Mouse (Mus musculus) erythroblast, adult 5-6 weeks (primary cell): ENCODE measurements around the gene Lnx2. TPM values are rescaled to one million over a fixed set of nuclear protein-coding genes. Genes with fewer than 3 reads are reported as not detected.
A peak's percentile ranks its signal among the peaks of the same experiment; 100 is the strongest.

Experiments
- ATAC-seq: replicated peaks from 2 replicates; pipeline ENCODE4 v1.8.0; 2016; ENCODE audit warnings: moderate number of reproducible peaks, mild to moderate bottlenecking, moderate TSS enrichment, inconsistent platforms; ENCODE audit not compliant: poor library complexity, low FRiP score, severe bottlenecking
- total RNA-seq, 2 experiments: library from RNA; stranded (forward) in 1 of 2; stranded (reverse) in 1 of 2; fragments of 150-400 nt in 1 of 2; fragments of 200-764, 138-1000 nt in 1 of 2; gene quantifications; 2 replicates each; pipeline versions ENCODE4 v1.2.3 to v1.2.4; 2015 to 2017; ENCODE audit warnings: low replicate concordance in 2 of 2

Gene Lnx2
- total RNA-seq, 2 experiments from 2014 or later, result 1.8 to 6.5 TPM

DNA sequence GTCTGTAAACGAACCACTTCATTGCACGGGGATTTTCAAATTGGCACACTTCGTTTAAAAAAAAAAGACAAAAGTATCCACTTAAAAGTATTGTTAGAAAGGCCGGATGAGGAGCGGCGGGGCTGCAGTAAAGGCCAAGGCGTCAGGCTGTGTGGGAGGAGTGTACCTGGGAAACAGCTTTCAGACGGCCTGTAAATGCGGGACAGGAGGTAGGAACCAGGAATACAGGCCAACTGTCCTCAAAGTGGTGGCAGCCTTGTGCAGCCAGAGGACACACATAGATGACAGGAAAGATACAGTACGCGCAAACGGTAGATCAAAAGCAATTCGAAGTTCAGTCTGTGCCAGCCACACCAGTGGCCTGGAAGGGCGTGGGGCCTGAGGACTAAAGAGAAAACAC lies 45.1 kb downstream of the Lnx2 start:
- ATAC-seq, result no peak

DNA sequence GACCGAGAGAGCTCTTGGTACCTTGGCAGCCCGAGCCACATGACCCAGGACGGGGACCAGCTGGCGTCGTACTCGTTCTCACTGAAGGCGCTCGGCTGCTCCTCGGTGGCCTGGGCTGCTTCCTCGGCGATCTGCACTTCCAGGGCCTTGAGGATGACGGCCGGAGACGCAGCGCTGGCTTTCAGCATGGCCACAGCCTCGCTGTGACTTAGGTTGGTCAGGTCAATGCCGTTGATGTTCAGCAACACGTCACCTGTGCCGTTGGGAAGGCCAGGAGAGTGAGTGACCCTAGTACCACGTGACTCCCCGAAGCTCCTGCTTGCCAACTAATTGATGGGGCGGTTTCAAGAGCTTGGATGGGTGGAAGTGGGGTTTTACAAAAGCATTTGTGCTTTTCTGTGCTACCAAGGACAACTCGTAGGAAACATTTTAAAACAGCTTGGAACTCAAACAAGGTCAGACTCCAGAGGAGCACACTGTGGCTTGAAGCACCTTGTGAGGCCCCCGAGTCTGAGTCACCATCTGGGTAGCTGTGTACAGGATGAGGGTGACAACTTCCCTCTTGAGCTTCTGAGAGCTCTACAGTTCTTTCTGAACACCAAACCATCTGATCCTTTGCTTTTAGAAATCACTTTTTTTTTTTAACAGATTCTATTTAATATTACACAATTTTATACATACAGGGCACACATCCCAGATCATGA lies 51.9 kb downstream of the Lnx2 start:
- ATAC-seq, result no peak

DNA sequence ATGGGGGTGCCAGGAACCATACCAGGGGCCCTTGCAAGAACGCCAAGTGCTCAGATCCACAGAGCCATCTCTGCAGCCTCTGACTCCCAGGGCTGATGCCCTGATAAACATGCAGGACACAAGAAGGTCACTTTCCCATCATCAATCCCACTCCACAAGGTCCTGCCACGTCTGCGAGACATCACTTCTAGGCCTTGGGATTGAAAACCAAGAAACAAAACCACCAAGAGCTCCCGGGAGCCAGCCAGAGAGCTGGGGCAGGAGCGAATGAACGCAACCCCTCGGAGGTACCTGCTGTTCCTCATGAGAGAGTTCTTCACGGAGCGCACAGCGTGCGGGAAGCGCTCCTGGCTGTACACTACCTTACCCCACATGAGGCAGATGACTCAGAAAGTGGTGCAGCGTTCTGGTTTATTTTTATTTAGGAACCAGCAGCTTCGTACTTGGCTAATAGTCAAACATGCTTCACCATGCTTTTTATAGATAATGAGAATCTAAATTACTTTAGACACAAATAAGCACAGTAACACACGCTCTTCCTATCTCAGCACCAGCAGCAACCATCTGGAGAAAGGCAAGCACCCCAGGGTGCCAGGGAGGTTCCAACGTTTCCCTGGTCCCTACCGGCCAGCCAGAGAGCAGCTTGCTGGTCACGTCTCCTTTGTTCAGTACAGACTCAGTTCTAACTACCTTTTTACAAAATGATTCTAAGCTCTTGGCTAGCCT lies 53.0 kb downstream of the Lnx2 start:
- ATAC-seq, result no peak

DNA sequence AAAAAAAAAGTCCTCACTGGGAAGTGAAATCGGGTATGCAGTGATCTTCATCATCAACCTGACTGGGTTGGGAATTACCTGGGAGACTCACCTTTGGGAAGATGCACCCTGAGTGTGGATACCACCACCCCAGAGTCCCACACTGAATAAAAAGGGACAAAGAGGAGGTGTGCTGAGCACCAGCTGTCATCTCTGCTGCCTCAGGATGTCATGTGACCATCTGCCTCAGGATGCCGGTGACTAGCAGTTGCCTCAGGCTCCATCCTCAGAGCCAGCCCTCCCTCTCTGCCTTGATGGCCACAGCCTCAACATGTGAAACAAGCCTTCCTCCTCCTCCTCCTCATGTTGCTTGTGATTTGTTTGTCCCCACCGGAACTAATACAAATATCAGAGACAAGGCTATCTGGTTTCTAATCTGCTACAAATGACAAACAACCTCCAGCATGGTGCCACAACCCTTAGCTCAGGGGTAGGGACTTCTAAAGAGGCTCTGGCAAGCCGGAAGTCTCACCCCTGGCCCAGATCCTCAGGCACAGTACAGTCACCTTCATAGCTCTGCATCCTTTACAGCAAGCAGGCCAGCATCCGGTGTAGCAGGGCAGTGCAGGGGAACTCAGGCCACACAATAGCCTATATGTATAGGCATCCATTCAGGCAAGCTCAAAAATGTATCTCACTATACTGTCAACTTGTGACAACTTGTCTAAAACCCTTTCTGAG lies 54.7 kb downstream of the Lnx2 start:
- no peak for ATAC-seq

DNA sequence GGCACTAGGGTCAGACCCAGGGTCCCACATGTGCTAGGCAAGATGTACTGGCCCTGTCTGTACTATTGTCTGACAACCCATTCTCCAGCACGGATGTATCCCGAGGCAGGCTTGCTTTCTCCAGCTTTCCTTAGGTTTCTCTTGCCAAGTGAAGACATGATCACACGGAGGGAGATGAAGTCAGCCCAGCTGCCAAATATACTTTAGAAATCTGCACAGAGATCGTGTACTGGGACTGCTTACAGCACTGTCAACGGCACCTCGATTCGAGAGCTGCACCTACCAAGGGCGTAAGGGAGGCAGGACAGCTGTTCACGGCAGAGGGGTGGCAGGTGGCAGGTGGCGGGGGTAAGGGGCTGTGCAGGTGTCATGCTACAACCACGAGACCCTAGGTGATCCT lies 55.8 kb downstream of the Lnx2 start:
- ATAC-seq, result no peak

DNA sequence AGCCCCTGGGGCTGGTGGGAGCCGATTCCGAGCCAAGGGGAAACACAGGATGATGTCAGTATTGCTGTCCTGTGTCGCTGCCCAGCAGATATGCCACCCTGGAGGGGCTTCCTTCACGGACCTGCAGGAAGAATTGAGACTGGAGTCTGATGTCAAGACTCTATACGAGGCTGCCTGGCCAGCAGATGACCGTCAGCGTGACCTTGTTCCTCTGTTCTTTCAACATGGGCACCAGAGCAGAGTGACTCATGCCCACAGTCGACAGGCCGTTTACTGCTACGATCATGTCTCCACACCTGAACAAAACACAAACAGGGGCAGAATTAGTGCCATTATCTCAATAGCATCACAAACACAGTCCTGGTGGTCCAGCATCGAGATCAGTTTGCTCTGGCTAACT lies 57.6 kb downstream of the Lnx2 start:
- no peak for ATAC-seq

DNA sequence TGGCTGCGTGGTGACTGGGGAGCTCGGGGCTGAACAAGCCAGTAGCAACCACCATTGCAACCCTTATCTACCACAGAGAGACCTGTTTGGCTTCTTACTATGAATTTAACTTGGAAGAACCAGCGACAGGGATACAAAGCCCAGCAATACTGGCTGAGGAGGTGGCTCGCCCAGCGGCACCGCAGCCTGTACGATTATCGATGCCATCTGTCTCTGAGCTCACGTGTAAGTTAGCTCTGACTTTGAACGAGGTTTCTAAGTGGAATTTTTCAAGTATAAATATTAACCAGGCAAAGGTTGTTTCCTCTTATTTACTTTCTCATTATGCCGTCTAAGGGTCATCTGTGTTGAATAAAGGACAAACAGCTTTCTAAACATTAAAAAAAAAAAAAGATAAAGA lies 58.9 kb downstream of the Lnx2 start:
- ATAC-seq, result no peak

DNA sequence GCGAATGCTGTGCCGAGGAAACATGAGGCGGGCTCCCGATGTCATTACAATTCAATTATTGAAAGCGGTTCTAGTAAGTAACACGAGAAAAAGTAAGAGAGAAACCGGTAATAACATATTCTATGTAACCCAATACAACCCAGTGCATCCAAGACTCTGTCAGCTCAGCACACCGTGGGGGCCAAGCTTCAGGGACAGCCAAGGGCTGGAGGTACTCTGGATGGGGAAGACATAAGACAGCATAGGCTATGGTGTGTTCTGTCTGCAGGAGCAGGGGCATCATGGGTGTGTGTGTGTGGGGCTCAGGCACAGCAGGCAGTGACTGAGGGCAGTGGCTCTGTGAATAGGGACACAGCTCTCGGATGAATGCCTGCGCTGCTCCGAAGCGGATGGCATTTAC lies 59.8 kb downstream of the Lnx2 start:
- no peak for ATAC-seq

DNA sequence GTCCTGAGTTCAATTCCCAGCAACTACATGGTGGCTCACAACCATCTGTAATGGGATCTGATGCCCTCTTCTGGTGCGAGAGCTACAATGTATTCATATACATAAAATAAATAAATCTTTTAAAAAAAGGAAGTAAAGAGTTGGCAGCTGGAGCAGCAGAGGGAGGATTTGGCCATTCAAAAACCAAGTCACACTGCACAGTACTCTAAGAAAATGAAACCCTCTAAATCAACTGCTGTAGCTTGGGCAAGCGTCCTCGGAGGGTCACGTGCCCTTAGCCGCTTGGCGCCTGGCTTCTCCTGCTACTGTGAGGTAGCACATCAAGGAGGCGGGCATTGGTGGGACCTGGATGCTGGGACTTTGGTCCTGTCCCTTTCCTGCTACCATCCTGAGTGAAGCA lies 61.2 kb downstream of the Lnx2 start:
- no peak for ATAC-seq

DNA sequence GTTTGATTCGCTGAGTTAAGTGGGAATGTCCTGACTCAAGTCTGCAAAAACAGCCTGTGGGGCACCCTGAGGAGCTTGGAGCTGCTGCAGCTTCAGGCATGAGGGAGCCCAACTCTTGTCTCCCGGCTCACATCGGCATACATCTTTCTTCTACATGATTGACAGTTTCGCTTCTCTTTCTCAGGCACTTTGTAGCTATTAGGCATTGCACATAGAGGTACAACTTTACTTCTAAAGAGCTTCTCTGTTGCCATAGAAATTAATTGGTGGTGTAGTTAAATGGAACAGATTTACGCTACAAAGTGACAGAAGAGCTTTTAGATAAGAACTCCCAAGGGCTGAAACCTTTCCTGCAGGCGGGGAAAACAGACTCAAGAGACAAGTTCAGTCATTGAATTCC lies 62.5 kb downstream of the Lnx2 start:
- no peak for ATAC-seq

DNA sequence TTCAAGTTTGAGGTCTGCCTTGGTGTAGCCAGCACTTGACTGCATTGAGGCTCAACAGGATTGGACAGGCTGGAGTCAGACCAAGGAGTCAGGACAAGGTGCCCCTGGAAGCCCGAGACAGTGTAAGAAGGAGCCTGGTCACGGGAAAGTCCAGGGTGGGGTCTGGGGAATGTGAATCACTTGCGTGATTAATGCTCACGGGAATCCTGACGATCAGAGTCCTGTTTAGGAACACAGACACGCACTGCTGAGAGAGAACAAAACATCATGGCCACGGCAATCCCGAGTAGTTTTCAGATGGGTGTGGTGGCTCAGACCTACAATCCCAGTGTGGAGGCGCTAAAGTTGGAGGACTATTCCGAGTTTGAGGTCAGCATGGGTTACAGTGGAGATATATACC lies 65.1 kb downstream of the Lnx2 start:
- ATAC-seq, result peak; percentile 43; the same call in 1 of the 2 replicates

DNA sequence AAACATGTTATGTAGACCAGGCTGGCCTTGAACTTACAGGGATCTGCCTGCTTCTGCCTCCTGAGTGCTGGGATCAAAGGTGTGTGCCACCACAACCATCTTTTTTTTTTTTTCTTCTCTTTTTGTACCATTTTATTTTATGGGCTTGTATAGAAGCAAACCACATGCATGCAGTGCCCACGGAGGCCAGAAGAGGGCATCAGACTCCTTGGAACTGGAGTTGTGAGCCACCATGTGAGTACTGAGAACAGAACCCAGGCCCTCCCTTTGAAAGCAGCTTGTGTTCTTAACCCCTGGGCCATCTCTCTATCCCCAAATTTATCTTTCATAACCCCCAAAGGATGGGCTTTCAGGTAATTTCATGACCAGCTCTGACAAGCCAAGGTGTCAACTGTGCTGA lies 73.1 kb downstream of the Lnx2 start:
- ATAC-seq, result no peak

DNA sequence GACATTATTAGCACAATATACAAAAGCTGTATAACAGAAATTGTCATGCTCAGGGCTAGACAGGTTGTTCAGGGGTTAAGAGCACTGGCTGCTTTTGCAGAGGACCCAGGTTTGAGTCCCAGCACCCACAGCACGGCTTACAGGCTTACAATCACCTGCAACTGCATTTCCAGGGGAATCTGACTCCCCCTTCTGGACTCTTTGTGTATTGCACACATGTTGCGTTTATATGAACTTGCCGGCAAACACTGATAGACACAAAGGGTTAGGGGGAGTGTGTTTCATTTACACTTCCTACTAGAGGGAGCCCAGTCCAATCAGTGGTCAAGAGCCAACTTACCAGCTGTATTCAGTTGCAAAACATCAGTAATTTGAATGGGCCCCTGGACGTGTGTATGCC lies 75.1 kb downstream of the Lnx2 start:
- no peak for ATAC-seq

DNA sequence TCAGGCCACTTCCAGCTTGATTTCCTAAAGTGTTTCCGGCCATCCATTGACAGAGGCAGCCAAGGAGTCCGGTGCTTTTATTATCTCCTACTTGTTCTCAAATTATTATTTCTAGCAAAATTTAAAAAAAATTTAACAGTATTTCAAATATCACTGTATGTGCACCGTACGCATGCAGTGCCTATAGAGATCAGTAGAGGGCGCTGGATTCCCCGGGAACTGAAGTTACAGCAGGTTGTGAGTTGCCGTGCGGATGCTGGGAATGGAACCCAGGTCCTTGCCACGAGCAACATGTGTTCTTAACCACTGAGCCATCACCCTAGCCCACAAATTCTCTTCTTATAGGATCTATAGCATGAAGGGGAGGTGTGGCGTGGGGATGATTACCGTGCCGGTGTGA lies 77.6 kb downstream of the Lnx2 start:
- no peak for ATAC-seq

DNA sequence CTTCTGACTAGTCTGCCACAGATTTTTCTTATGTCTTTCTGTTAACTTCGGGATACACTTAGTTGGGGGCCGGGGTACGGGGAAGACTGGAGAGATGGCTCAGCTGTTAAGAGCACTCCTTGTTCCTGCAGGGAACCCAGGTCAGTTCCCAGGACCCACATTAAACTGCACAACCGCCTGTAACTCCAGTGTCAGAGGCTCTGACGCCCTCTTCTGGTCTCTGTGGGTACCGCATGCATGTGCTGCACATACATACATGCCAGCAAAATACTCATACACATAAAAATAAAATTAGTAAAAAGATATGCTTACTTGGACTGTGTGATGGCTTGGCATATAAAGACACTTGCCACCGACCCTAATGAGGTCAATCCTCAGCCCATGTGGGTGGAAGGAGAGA lies 79.6 kb downstream of the Lnx2 start:
- ATAC-seq, result no peak

DNA sequence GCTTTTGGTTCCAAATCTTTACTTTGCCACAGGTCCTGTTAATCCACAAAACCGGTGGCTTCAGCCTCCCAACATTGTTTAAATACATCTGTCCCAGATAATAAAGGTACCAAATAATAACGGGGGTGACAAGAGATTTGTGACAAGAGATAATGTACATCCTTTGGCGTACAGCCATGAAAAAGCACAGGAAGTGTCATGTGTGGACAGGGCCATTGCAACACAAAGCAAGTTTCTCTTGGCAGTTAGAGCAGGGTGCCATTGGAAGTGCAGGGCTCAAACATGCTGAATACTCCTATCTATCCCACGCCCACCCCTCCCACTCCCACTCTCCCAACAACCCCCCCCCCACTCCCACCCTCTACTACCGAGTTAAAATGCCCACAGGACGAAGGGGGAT lies 81.4 kb downstream of the Lnx2 start:
- ATAC-seq, result no peak

DNA sequence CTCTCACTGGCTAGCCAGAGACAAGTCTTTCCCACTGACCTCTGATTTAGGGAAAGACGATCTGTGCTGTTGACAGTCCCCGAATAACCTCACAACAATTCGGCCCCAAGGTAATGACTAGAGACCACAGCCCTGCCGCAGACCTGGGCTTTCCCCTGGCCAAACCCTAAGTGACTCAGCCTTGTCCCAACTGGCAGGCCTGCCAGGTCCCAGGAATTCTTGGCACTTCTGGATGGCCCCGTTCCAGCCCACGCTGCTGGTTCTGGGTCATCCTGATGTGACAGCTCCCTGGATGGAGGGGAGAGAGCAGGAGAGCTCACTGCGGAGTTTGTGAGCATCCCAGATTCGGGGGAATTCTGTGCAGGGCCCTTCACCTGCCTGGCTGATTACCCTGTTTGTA lies 82.9 kb downstream of the Lnx2 start:
- no peak for ATAC-seq

DNA sequence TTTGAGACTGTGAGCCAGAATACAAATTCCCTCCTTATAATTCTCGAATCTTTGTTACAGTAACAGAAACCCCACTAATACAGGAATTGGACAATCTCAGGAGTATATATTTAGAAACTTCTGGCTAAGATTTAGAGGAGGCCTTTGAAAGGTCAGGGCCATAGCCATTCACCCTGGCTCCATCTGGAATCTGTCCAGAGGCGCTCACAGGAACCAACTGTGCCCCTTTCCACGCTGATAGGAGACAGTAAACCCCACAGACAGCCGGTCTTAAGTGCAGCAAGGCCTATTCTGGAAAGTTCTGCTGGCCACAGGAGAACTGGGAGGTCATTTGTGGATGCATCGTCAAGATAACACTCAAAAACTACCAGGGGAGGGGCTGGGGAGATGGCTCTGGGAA lies 87.3 kb downstream of the Lnx2 start:
- ATAC-seq, result no peak

DNA sequence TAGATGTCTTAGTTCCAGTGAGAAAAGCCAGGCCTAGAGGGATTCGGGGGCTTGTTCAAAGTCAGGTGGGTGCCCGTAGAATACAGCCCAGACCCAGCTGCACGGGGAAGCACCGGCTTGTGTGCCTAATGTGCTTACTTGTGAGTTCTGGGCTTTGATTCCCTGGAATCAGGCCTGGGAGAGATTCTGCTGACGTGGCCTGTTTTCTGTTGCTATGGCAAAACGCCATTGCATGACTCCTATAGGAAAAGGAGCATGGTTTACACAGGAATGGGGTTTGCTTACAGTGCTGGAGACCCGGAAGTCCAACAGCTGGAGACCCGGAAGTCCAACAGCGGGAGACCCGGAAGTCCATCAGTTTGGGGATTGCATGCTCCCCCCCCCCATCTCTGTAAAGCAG lies 88.8 kb downstream of the Lnx2 start:
- no peak for ATAC-seq

DNA sequence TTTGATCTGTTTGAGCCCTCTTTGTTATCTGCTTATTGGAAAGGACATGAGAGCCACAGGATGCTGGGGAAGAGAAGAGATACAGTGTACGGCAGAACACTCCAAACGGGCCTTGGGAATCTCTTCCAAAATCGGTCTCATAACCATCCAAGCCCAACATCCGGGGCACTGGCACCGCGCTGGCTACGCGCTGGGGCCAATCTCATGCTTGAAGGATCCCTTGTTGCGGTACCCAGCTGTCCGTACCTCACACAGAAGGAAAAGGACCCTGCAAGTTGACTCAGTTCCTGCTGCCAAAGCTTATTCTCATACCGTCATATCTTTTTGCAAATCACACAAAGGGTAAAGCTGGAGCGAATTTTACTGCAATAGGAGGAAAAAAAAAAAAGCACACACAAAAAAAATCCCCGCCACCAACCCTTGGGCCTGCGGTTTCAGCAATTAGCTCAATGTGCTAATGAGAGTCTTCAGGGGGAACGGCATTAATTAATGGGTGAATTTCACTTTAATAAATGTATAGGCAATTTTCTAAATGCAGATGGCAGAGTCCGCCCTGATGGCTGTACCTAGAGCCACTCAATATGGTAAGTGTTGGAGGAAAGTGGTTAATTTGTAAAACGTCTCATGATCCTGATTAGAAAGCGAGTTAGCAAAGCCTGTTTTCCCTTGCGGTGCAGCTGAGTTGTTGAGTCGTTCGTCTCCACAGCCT lies 90.5 kb downstream of the Lnx2 start:
- no peak for ATAC-seq

DNA sequence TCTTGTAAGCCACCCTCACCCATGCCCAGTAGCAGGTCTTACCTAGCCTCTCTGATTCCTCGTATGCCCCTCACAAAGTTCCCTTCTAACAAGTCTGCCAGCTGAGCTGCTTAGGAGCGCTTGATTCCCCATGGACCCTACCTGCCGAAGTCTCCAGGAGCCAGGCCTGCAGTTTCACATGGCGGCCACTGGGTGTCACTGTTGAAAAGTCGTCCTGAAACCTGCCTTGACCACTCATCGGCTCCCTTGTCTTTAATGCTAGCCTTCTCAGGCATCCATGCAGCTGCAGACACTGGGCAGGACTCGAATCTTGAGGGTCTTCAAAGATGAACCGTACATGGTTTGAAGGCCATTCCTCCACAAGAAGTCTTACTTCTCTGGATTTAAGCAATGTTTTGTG lies 93.2 kb downstream of the Lnx2 start:
- peak; percentile 85 for ATAC-seq
